Mouse (Mus musculus): Measurements from ENCODE around the gene Ankub1. TPM values are rescaled to one million over a fixed set of nuclear protein-coding genes. Genes with fewer than 3 reads are reported as not detected.

Gene Ankub1
- not detected for total RNA-seq (2023)

GRCm38 (mm10) chr3:57692719-57693118 lies at the start of gene Ankub1:
Gene Ankub1, minus strand, starts transcription at chr3:57692799.

GRCm38 (mm10) chr3:57735511-57736370 lies 43.1 kb upstream of the Ankub1 start, which contains the start of gene Rnf13:
Gene Rnf13, plus strand, starts transcription at chr3:57736062.

GRCm38 (mm10) chr3:57651231-57651864 lies 41.3 kb downstream of the Ankub1 start, which contains the start of gene Commd2:
Gene Commd2, minus strand, starts transcription at chr3:57651715.

Other genes starting within 250 kb of the Ankub1 start
- not detected for gene Wwtr1, start 116.9 kb downstream of the Ankub1 start, total RNA-seq (2023)
- gene Commd2, start 41.1 kb downstream of the Ankub1 start, total RNA-seq (2023) = 34.4 TPM
- 32.6 TPM for gene Rnf13, start 43.3 kb upstream of the Ankub1 start, total RNA-seq (2023)
- gene Pfn2, start 155.3 kb upstream of the Ankub1 start, total RNA-seq (2023) = 4.1 TPM